Mouse (Mus musculus): Measurements from ENCODE around the gene Klk6.

- TF ChIP-seq POLR2A (IDR thresholded peaks at IDR 0.05; ENCODE audit: borderline replicate concordance, insufficient read depth, low read length) (no peak), CTCF (IDR thresholded peaks at IDR 0.05; ENCODE audit: borderline replicate concordance, insufficient read depth, low read depth, low read length) (no peak)
Observed at GRCm38 (mm10) chr7:43781541-43781940, 42.8 kb upstream of the Klk6 start.
